Mouse (Mus musculus) bone marrow, adult 2 months (tissue): ENCODE data around the gene Rab39b.

Experiments
- CTCF ChIP-seq: fragments of 200-500 bp; IDR thresholded peaks from 2 replicates; pipeline ENCODE4 v1.5.1; 2011; ENCODE audit warnings: low read length, control low read depth; ENCODE audit not compliant: control insufficient read depth, insufficient read depth
- POLR2A ChIP-seq: fragments of 200-500 bp; IDR thresholded peaks from 2 replicates; pipeline ENCODE4 v1.6.1; 2011; ENCODE audit warnings: low read depth, mild to moderate bottlenecking, control low read depth, low read length, borderline replicate concordance; ENCODE audit not compliant: control insufficient read depth

DNA sequence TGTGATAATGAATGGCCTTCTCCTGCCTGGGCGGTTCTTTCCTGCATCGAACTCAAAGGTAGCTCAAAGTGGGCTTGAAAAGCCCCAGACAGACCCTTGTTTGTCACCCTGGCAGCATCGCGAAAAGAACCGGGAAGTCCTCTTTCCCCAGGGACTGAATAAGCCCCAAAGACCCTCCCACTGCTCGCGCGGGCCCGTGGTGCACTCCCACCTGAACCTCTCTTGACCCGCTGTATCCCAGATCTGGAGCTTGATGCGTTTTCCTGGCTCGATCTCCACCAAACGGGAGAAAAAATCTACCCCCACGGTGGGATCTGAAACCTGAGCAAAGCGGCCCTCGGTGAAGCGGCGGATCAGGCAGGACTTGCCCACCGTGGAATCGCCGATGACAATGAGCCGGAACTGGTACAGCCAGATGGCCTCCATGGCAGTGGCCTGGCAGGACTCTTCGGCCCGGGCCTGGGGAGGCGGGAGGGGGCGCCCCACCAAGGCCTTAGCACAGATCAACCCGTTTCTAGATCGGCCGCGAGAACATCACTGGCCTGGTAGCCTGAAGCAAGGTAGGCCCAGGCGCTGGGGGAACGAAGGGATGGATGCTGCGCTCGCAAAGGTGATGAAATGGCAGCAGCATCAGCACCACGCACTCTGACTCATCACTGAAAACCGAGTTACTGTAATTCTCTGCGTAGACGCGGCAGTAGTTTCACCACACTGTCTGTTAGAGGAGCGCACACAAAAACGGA lies at the start of gene Rab39b:
- TF ChIP-seq CTCF (no peak), POLR2A (no peak)
